Mouse (Mus musculus): Measurements from ENCODE around the gene Bdh1. TPM values are rescaled to one million over a fixed set of nuclear protein-coding genes. Genes with fewer than 3 reads are reported as not detected.
"Not testable (repeated sequence)": the region's sequence is repeated elsewhere in the genome, so short reads cannot be mapped to it uniquely, and the experiment has no call there.

Gene Bdh1
- polyA plus RNA-seq, 1 experiment from 2014 or later, result 90.8 TPM

GRCm38 (mm10) chr16:31455276-31456045 lies 33.4 kb downstream of the Bdh1 start:
- 76% methylated on average over 21 of the region's 21 CpGs for WGBS
- H3K36me3 ChIP-seq, result peaks cover 65% of the 10 kb centered on the region
- H3K4me3 ChIP-seq, result no peak overlapping the region
- H3K27ac ChIP-seq, result no peak overlapping the region
- no peak overlapping the region for H3K4me2 ChIP-seq
- peaks cover 12% of the 10 kb centered on the region for H3K4me1 ChIP-seq (replicated peaks)
- H3K9me3 ChIP-seq, result no peaks in the 10 kb centered on the region
- no peak for ATAC-seq (ENCODE audit: low FRiP score)
- no peak overlapping the region; the same call in 1 of the 2 replicates for H3K9ac ChIP-seq
- H3K27me3 ChIP-seq, result no peaks in the 10 kb centered on the region

GRCm38 (mm10) chr16:31458229-31458918 lies 36.3 kb downstream of the Bdh1 start:
- peak overlapping the region; percentile 56 for H3K4me2 ChIP-seq
- WGBS, result 3% methylated on average over 17 of the region's 17 CpGs
- peak; percentile 74 for ATAC-seq (ENCODE audit: low FRiP score)

GRCm38 (mm10) chr16:31459968-31460461 lies 37.9 kb downstream of the Bdh1 start:
- Histone ChIP-seq H3K4me2 (no peak overlapping the region), H3K27ac (no peak overlapping the region), H3K9ac (peak overlapping the region; percentile 49; the same call in 1 of the 2 replicates), H3K27me3 (no peaks in the 10 kb centered on the region), H3K4me1 (replicated peaks) (peaks cover 14% of the 10 kb centered on the region), H3K4me3 (no peak overlapping the region), H3K9me3 (no peaks in the 10 kb centered on the region), H3K36me3 (peaks cover 26% of the 10 kb centered on the region)
- no peak for ATAC-seq (ENCODE audit: low FRiP score)
- WGBS, result 41% methylated on average over 10 of the region's 10 CpGs

More at GRCm38 (mm10) chr16:31458229-31458918, 36.3 kb downstream of the Bdh1 start:
- H3K27ac ChIP-seq, result peak overlapping the region; percentile 80
- no peaks in the 10 kb centered on the region for H3K9me3 ChIP-seq
- peaks cover 43% of the 10 kb centered on the region for H3K36me3 ChIP-seq
- peak overlapping the region; percentile 70 for H3K9ac ChIP-seq
- H3K27me3 ChIP-seq, result no peaks in the 10 kb centered on the region
- peak overlapping the region; percentile 37 for H3K4me3 ChIP-seq
- peaks cover 14% of the 10 kb centered on the region for H3K4me1 ChIP-seq (replicated peaks)

- H3K4me3 ChIP-seq, result no peak overlapping the region
- no peak overlapping the region for H3K9ac ChIP-seq
- H3K9me3 ChIP-seq, result no peaks in the 10 kb centered on the region
- no peak for ATAC-seq (ENCODE audit: low FRiP score)
- peaks cover 22% of the 10 kb centered on the region for H3K36me3 ChIP-seq
- H3K4me2 ChIP-seq, result no peak overlapping the region
- peaks cover 14% of the 10 kb centered on the region for H3K4me1 ChIP-seq (replicated peaks)
- H3K27ac ChIP-seq, result no peak overlapping the region
- 66% methylated on average over 13 of the region's 13 CpGs for WGBS
- H3K27me3 ChIP-seq, result no peaks in the 10 kb centered on the region
Observed at GRCm38 (mm10) chr16:31460506-31460905, 38.4 kb downstream of the Bdh1 start.

- Histone ChIP-seq H3K4me2 (no peak overlapping the region), H3K9me3 (no peaks in the 10 kb centered on the region), H3K27ac (no peak overlapping the region), H3K27me3 (no peaks in the 10 kb centered on the region), H3K4me3 (no peak overlapping the region), H3K36me3 (peaks cover 16% of the 10 kb centered on the region), H3K9ac (no peak overlapping the region), H3K4me1 (replicated peaks) (peaks cover 14% of the 10 kb centered on the region)
- no peak for ATAC-seq (ENCODE audit: low FRiP score)
- 76% methylated on average over 5 of the region's 5 CpGs for WGBS
Observed at GRCm38 (mm10) chr16:31461046-31461445, 39.0 kb downstream of the Bdh1 start.

- Histone ChIP-seq H3K9me3 (no peaks in the 10 kb centered on the region), H3K27ac (no peak overlapping the region), H3K27me3 (no peaks in the 10 kb centered on the region; the same call in 1 of the 2 replicates), H3K36me3 (0 out of 2 replicates have a peak, but pooled peaks cover 5% of the 10 kb centered on the region), H3K4me1 (replicated peaks) (peaks cover 14% of the 10 kb centered on the region), H3K4me3 (no peak overlapping the region), H3K9ac (no peak overlapping the region), H3K4me2 (no peak overlapping the region)
- 36% methylated on average over 12 of the region's 12 CpGs for WGBS
- no peak for ATAC-seq (ENCODE audit: low FRiP score)
Observed at GRCm38 (mm10) chr16:31462113-31462687, 40.1 kb downstream of the Bdh1 start.

GRCm38 (mm10) chr16:31464953-31465352 lies 42.9 kb downstream of the Bdh1 start:
- Histone ChIP-seq H3K4me2 (no peak overlapping the region), H3K36me3 (no peaks in the 10 kb centered on the region), H3K4me1 (replicated peaks) (peaks cover 7% of the 10 kb centered on the region; the same call in 1 of the 2 replicates), H3K27ac (no peak overlapping the region), H3K9me3 (no peaks in the 10 kb centered on the region), H3K9ac (no peak overlapping the region), H3K27me3 (no peaks in the 10 kb centered on the region; the same call in 1 of the 2 replicates), H3K4me3 (no peak overlapping the region)
- no peak for ATAC-seq (ENCODE audit: low FRiP score)
- 91% methylated on average over 5 of the region's 5 CpGs for WGBS

GRCm38 (mm10) chr16:31465630-31466029 lies 43.5 kb downstream of the Bdh1 start:
- Histone ChIP-seq H3K4me3 (no peak overlapping the region), H3K9ac (no peak overlapping the region), H3K36me3 (no peaks in the 10 kb centered on the region), H3K9me3 (no peaks in the 10 kb centered on the region), H3K4me1 (replicated peaks) (no peaks in the 10 kb centered on the region), H3K27ac (no peak overlapping the region), H3K27me3 (no peaks in the 10 kb centered on the region; the same call in 1 of the 2 replicates), H3K4me2 (no peak overlapping the region)
- no peak for ATAC-seq (ENCODE audit: low FRiP score)
- 27% methylated on average over 4 of the region's 4 CpGs for WGBS

- H3K27ac ChIP-seq, result no peak overlapping the region
- no peaks in the 10 kb centered on the region for H3K36me3 ChIP-seq
- no peak overlapping the region for H3K4me3 ChIP-seq
- H3K9me3 ChIP-seq, result no peaks in the 10 kb centered on the region
- H3K27me3 ChIP-seq, result no peaks in the 10 kb centered on the region; the same call in 1 of the 2 replicates
- no peak for ATAC-seq (ENCODE audit: low FRiP score)
- no peak overlapping the region for H3K4me2 ChIP-seq
- H3K9ac ChIP-seq, result no peak overlapping the region
- no peaks in the 10 kb centered on the region for H3K4me1 ChIP-seq (replicated peaks)
- 85% methylated on average over 5 of the region's 5 CpGs for WGBS
Observed at GRCm38 (mm10) chr16:31466106-31466505, 44.0 kb downstream of the Bdh1 start.

- WGBS, result 84% methylated on average over 4 of the region's 4 CpGs
Observed at GRCm38 (mm10) chr16:31470819-31471218, 48.7 kb downstream of the Bdh1 start.

GRCm38 (mm10) chr16:31471994-31472393 lies 49.9 kb downstream of the Bdh1 start:
- peaks cover 17% of the 10 kb centered on the region for H3K4me1 ChIP-seq (replicated peaks)
- no peak overlapping the region for H3K27ac ChIP-seq
- no peak overlapping the region for H3K9ac ChIP-seq
- H3K4me3 ChIP-seq, result no peak overlapping the region
- H3K36me3 ChIP-seq, result no peaks in the 10 kb centered on the region
- H3K27me3 ChIP-seq, result no peaks in the 10 kb centered on the region; the same call in 1 of the 2 replicates
- H3K9me3 ChIP-seq, result no peaks in the 10 kb centered on the region
- ATAC-seq (ENCODE audit: low FRiP score), result no peak
- 92% methylated on average over 5 of the region's 5 CpGs for WGBS
- H3K4me2 ChIP-seq, result no peak overlapping the region

More at GRCm38 (mm10) chr16:31470819-31471218, 48.7 kb downstream of the Bdh1 start:
- not testable (repeated sequence) for H3K27me3 ChIP-seq; H3K27ac ChIP-seq; H3K4me2 ChIP-seq; H3K9ac ChIP-seq; H3K4me3 ChIP-seq; H3K36me3 ChIP-seq; ATAC-seq (ENCODE audit: low FRiP score); H3K9me3 ChIP-seq
- H3K4me1 ChIP-seq (replicated peaks), result peaks cover 16% of the 10 kb centered on the region

GRCm38 (mm10) chr16:31473226-31473625 lies 51.1 kb downstream of the Bdh1 start:
- no peak overlapping the region for H3K4me3 ChIP-seq
- no peak overlapping the region for H3K27ac ChIP-seq
- no peak overlapping the region for H3K9ac ChIP-seq
- no peak for ATAC-seq (ENCODE audit: low FRiP score)
- no peaks in the 10 kb centered on the region for H3K9me3 ChIP-seq
- no peak overlapping the region for H3K4me2 ChIP-seq
- no peaks in the 10 kb centered on the region for H3K27me3 ChIP-seq
- no peaks in the 10 kb centered on the region for H3K36me3 ChIP-seq
- H3K4me1 ChIP-seq (replicated peaks), result peaks cover 22% of the 10 kb centered on the region
- 96% methylated on average over 1 of the region's 1 CpGs for WGBS

All from hindbrain, embryonic 13.5 days (tissue).